Mouse (Mus musculus): ENCODE results near the gene Rasgef1b.

The Rasgef1b gene

GRCm38 (mm10) chr5:99375725-99376124 is 353.1 kb downstream of the Rasgef1b start:
- no peak for DNase-seq (ENCODE audit: low spot score in 2 of 2)

- DNase-seq (ENCODE audit: low spot score in 2 of 2) = no peak
Measured at GRCm38 (mm10) chr5:99374460-99374859, 354.4 kb downstream of the Rasgef1b start.

- no peak for DNase-seq (ENCODE audit: low spot score in 2 of 2)
Measured at GRCm38 (mm10) chr5:99373570-99374151, 355.2 kb downstream of the Rasgef1b start.

DNA sequence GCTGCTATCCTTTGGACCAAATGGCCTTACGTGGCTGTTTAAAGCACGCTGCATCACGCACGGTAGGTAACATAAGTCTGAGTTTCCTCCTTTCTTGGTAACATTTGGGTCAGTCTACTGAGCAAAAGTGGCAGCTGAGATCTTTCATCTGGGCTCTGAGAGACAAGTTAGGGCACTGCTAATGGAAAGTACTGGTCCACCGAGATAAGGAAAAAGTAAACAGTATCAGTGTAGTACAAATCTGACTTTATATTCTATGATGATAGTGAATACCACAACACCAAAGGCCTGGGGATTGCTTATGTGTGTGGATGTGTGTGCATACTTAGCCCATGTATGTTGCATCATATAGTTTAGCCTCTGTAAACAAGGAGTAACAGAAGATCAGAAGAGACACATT is 358.2 kb downstream of the Rasgef1b start:
- DNase-seq (ENCODE audit: low spot score in 2 of 2) = no peak

GRCm38 (mm10) chr5:99369256-99369655 is 359.6 kb downstream of the Rasgef1b start:
- DNase-seq (ENCODE audit: low spot score in 2 of 2) = no peak

GRCm38 (mm10) chr5:99368615-99369014 is 360.2 kb downstream of the Rasgef1b start:
- no peak for DNase-seq (ENCODE audit: low spot score in 2 of 2)

DNA sequence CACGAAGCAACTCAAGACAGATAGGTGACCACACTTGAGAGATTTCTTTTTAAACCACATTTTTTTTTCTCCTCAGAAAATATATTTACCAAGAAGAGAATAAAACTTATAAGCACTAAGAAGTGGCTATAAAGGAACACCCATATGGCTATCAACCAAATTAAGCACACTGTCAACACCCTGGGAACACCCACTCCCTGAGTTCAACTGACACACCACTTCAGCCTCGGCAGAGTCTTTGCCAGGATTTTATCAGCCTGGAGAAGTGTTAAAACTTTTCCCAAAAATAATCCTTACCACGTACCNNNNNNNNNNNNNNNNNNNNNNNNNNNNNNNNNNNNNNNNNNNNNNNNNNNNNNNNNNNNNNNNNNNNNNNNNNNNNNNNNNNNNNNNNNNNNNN is 368.3 kb downstream of the Rasgef1b start:
- peak; percentile 35 to 82 for DNase-seq (ENCODE audit: low spot score in 2 of 2)

DNA sequence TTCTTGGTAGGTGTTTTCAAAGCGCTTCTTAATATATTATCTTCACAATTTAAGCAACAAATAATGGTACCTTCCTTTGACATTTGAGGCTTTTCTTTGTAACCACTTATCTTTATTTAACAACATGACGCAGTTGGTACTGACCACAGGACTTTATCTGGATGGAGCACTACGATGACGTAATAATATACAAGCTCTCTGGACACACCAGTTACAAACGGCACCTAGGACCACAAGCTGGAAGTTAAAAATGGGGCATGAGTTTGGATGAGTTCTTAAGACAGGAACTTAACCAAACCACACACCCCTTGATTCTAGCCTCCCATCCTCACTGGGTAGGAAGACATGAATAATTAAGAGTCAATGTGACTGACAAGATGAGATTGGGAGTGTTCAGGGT is 369.6 kb downstream of the Rasgef1b start:
- DNase-seq (ENCODE audit: low spot score in 2 of 2) = no peak

- peak in 1 of 2 experiments; percentile 63 for DNase-seq (ENCODE audit: low spot score in 2 of 2)
Measured at GRCm38 (mm10) chr5:99354640-99355132, 374.2 kb downstream of the Rasgef1b start.

DNA sequence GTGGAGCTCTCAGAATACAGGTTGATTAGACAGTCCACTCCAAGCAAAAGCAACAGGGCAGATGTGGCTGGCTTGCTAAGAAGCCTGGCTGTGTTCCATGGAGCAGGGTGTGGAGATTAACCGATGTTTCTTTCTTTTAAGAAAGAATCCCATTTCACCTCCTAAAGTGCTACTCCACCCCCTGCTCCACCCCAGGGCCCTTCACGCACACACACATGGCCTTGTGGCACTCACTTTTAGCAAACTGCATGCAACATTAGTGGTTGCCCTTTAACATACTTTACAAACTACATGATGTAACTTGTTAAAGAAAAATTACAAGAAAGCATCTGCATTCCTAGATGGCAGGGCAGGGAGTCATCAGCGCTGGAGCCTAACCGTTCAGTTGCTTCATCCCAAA is 378.8 kb downstream of the Rasgef1b start:
- DNase-seq (ENCODE audit: low spot score in 2 of 2) = no peak

DNA sequence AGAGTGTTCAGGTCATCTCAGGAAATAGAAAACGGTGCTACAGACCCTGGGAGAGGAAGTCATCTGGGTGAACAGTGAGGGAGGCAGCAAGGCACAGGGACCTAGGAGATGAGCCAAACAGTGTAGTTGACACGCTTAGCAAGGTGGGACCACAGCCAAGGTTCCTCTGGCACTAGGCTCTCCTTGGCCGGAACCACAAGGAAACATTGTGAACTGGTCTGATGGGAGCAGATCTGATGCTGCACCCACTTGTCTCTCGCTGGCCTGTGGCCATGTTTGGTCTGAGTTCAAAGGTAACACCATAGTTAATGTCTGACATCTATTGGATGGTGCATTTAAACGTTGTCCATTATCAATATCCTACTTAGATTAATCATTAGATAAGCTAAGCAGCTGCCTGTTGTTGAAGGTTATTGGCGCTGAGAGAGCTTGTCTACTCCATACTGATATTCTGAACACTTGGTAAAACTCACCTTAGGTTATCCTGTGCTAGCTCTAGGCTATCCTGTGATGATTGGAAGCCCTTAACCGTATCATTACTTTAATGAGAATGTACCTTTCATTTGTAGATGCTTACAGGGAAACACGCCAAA is 380.5 kb downstream of the Rasgef1b start:
- no peak for DNase-seq (ENCODE audit: low spot score in 2 of 2)

- DNase-seq (ENCODE audit: low spot score in 2 of 2) = no peak
Measured at GRCm38 (mm10) chr5:99342527-99342926, 386.3 kb downstream of the Rasgef1b start.

- DNase-seq (ENCODE audit: low spot score in 2 of 2) = peak; percentile 36 to 53
Measured at GRCm38 (mm10) chr5:99340311-99340989, 388.4 kb downstream of the Rasgef1b start.

DNA sequence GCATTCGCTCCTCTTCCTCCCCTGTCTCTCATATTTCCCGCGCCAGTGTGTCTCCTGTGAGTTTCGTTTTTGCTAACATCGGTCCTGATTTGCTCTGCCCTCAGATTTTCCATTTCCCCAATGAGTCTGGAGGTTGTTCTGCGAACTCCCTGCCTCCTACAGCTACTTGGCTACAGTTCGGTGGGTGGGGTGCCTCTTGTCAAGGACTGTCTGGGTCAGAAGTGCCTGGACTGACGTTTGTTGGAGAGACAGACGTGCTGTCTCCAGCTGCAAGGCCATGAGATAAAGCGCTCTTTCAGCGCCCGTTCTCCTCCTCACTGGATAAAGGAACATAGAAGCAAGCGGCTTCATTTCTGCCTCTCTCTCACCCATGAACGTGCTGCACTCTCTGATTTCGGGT is 389.1 kb downstream of the Rasgef1b start:
- DNase-seq (ENCODE audit: low spot score in 2 of 2) = peak; percentile 46 to 50

GRCm38 (mm10) chr5:99338826-99339225 is 390.0 kb downstream of the Rasgef1b start:
- DNase-seq (ENCODE audit: low spot score in 2 of 2) = no peak

GRCm38 (mm10) chr5:99336427-99336826 is 392.4 kb downstream of the Rasgef1b start:
- no peak for DNase-seq (ENCODE audit: low spot score in 2 of 2)

- DNase-seq (ENCODE audit: low spot score in 2 of 2) = no peak
Measured at GRCm38 (mm10) chr5:99334017-99334416, 394.8 kb downstream of the Rasgef1b start.

- no peak for DNase-seq (ENCODE audit: low spot score in 2 of 2)
Measured at GRCm38 (mm10) chr5:99332021-99332420, 396.8 kb downstream of the Rasgef1b start.

- DNase-seq (ENCODE audit: low spot score in 2 of 2) = no peak
Measured at GRCm38 (mm10) chr5:99329065-99329464, 399.8 kb downstream of the Rasgef1b start.

DNA sequence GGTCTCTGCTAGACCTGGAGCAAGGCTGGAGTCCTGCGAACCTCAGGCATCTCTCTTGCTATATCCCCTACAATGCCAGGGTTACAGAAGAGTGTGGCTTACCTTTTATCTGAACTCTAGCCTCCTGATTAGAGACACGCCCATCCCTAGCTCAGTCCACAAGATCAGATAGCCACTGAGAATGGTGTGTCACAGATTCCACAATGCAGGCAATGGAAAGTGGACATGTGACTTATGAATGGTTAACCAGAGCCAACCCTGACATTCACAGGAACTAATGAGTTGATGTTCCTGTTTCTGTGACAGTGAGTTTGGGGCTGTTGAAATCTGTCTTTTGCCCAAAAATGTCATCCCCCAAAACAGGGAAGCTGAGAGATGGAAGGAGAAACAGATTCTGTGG is 401.8 kb downstream of the Rasgef1b start:
- DNase-seq (ENCODE audit: low spot score in 2 of 2) = no peak

- no peak for DNase-seq (ENCODE audit: low spot score in 2 of 2)
Measured at GRCm38 (mm10) chr5:99325301-99325700, 403.6 kb downstream of the Rasgef1b start.

- no peak for DNase-seq (ENCODE audit: low spot score in 2 of 2)
Measured at GRCm38 (mm10) chr5:99320783-99321182, 408.1 kb downstream of the Rasgef1b start.

DNA sequence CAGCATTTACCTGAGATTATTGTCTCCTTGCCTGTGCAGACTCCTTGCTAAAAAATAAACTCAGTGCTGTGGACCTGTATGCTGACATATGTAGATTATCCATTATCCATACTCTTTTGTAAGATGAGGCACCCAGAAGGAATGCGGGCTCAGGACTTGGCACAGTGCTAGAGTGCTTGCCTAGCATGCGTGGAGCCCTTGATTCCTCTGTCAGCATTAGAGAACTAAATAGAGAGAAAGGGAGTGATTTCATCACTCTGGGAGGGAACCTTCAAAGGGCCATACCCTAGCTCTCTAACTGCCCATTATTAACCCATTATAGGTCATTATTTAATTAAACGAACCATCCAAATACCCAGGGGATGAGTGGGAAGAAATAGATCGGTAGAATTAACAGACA is 430.9 kb downstream of the Rasgef1b start:
- no peak for DNase-seq (ENCODE audit: low spot score in 2 of 2)

Data from frontal cortex, postnatal 36 days (tissue).